Mouse (Mus musculus) erythroblast, embryonic 14.5 days (primary cell): ENCODE data around the gene Fgfr2. TPM values are rescaled to one million over a fixed set of nuclear protein-coding genes. Genes with fewer than 3 reads are reported as not detected.
"Not testable (repeated sequence)": the region's sequence is repeated elsewhere in the genome, so short reads cannot be mapped to it uniquely, and the experiment has no call there.

Experiments
- H3K27me3 ChIP-seq: 2 replicates; pipeline ENCODE4 v1.6.1; 2012; ENCODE audit warnings: inconsistent platforms; ENCODE audit not compliant: control insufficient read depth
- H3K36me3 ChIP-seq: 2 replicates; pipeline ENCODE4 v1.6.1; 2012; ENCODE audit warnings: mild to moderate bottlenecking, inconsistent platforms; ENCODE audit not compliant: control insufficient read depth
- H3K4me1 ChIP-seq: 2 replicates; pipeline ENCODE4 v1.6.1; 2012; ENCODE audit warnings: inconsistent platforms; ENCODE audit not compliant: control insufficient read depth
- H3K4me3 ChIP-seq: replicated peaks from 2 replicates; pipeline ENCODE3; 2012; ENCODE audit warnings: moderate library complexity, mild to moderate bottlenecking, inconsistent platforms
- H3K9me3 ChIP-seq: 2 replicates; pipeline ENCODE4 v1.6.1; 2012; ENCODE audit warnings: low read length, inconsistent platforms, mixed read lengths; ENCODE audit not compliant: control insufficient read depth
- GATA1 ChIP-seq: IDR thresholded peaks from 2 replicates; pipeline ENCODE4 v1.6.1; 2012; ENCODE audit warnings: low read length, inconsistent platforms, mixed read lengths
- TAL1 ChIP-seq: IDR thresholded peaks from 3 replicates; pipeline ENCODE4 v1.6.1; 2012; ENCODE audit warnings: low read length, inconsistent platforms, mixed read lengths
- polyA plus RNA-seq: library from polyadenylated mRNA; stranded (reverse); fragments of >175 nt; gene quantifications from 2 replicates; pipeline ENCODE4 v1.2.3, GENCODE M21; 2012

Gene Fgfr2
- polyA plus RNA-seq, 1 experiment, result not detected

- no peaks in the 10 kb centered on the region for H3K36me3 ChIP-seq
- TF ChIP-seq TAL1 (no peak), GATA1 (no peak)
- no peaks in the 10 kb centered on the region for H3K4me1 ChIP-seq
- no peak overlapping the region for H3K4me3 ChIP-seq
- H3K9me3 ChIP-seq, result no peaks in the 10 kb centered on the region
- no peaks in the 10 kb centered on the region for H3K27me3 ChIP-seq
Observed at GRCm38 (mm10) chr7:131465117-131465601, 1658.0 kb downstream of the Fgfr2 start.

GRCm38 (mm10) chr7:131456714-131457113, 1666.4 kb downstream of the Fgfr2 start:
- no peak for TF ChIP-seq TAL1
- TF ChIP-seq GATA1, result no peak
- Histone ChIP-seq H3K4me1 (no peaks in the 10 kb centered on the region), H3K4me3 (no peak overlapping the region), H3K9me3 (no peaks in the 10 kb centered on the region), H3K27me3 (no peaks in the 10 kb centered on the region), H3K36me3 (no peaks in the 10 kb centered on the region)

- no peaks in the 10 kb centered on the region for H3K9me3 ChIP-seq
- peaks cover 2% of the 10 kb centered on the region; the same call in 1 of the 2 replicates for H3K4me1 ChIP-seq
- no peaks in the 10 kb centered on the region; the same call in 1 of the 2 replicates for H3K36me3 ChIP-seq
- H3K4me3 ChIP-seq, result no peak overlapping the region
- TF ChIP-seq GATA1, result no peak
- no peak for TF ChIP-seq TAL1
- no peaks in the 10 kb centered on the region for H3K27me3 ChIP-seq
Observed at GRCm38 (mm10) chr7:131437051-131437450, 1686.1 kb downstream of the Fgfr2 start.

- H3K4me3 ChIP-seq, result no peak overlapping the region
- peaks cover 6% of the 10 kb centered on the region for H3K36me3 ChIP-seq
- no peak for TF ChIP-seq TAL1
- no peak for TF ChIP-seq GATA1
- H3K4me1 ChIP-seq, result peaks cover 2% of the 10 kb centered on the region; the same call in 1 of the 2 replicates
- H3K9me3 ChIP-seq, result 0 out of 2 replicates have a peak, but pooled peaks cover 2% of the 10 kb centered on the region
- H3K27me3 ChIP-seq, result no peaks in the 10 kb centered on the region
Observed at GRCm38 (mm10) chr7:131434276-131434675, 1688.9 kb downstream of the Fgfr2 start.

DNA sequence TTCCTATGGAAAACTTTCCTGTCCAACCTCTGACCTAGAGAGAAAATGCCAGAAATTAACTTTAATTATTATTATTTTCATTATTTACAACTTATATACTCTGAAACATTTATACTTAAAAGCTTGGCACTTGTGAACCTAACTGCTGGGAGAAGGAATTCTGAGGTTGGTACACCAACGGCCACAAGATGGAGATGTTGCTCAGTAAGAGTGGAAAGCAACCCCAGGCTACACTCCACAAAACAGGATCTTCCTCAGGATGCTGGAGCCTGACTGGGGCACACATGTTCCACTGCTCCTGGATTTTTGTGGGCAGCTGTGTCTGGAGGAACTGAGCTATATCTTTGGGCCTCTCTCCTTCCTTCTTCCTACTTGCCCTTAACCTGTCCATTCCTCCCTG, 1690.9 kb downstream of the Fgfr2 start:
- Histone ChIP-seq H3K9me3 (0 out of 2 replicates have a peak, but pooled peaks cover 2% of the 10 kb centered on the region), H3K36me3 (peaks cover 9% of the 10 kb centered on the region), H3K4me1 (peaks cover 3% of the 10 kb centered on the region; the same call in 1 of the 2 replicates), H3K4me3 (no peak overlapping the region), H3K27me3 (no peaks in the 10 kb centered on the region)
- TF ChIP-seq TAL1, result no peak
- no peak for TF ChIP-seq GATA1

DNA sequence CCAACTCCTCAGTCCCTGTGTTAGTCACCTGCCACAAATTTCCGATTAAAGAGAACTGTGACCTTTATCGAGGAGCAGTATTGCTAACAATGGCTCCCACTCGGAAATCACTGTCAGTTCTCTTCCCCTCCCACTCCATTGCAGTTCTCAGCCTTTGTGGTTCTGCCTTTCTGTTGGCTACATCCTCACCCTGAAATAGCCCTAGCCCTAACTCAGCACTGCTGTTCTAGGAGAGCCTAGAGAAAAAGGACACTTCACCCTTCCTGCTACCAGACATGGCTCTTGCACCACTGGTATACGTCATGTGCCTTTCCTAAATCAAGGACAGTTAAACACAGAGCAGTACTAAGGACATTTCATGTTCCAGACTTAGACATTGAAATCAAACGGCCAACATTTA, 1695.8 kb downstream of the Fgfr2 start:
- no peak for TF ChIP-seq TAL1
- no peak for TF ChIP-seq GATA1
- H3K27me3 ChIP-seq, result no peaks in the 10 kb centered on the region; the same call in 1 of the 2 replicates
- H3K4me3 ChIP-seq, result no peak overlapping the region
- peaks cover 8% of the 10 kb centered on the region for H3K9me3 ChIP-seq
- peaks cover 26% of the 10 kb centered on the region for H3K36me3 ChIP-seq
- H3K4me1 ChIP-seq, result peaks cover 29% of the 10 kb centered on the region

DNA sequence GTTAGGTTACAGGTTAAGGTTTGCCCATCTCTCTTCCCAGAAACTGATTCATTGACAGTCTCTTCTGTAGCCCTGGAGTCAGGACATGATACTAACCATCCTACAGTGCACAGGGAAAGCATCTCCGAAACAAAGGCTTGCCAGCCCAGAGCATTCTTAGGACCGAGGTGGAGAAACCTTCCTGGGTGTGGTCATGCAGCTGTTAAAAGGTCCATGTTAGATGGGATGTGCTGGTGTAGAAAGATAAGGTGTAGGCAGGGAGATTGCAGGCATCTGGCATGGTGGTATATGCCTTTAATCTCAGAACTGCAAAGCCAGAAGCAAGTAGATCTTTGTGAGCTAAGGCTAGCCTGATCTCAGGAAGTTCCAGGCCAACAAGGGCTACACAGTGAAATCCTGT, 1698.2 kb downstream of the Fgfr2 start:
- TF ChIP-seq TAL1 (peak; percentile 89), GATA1 (peak; percentile 89)

DNA sequence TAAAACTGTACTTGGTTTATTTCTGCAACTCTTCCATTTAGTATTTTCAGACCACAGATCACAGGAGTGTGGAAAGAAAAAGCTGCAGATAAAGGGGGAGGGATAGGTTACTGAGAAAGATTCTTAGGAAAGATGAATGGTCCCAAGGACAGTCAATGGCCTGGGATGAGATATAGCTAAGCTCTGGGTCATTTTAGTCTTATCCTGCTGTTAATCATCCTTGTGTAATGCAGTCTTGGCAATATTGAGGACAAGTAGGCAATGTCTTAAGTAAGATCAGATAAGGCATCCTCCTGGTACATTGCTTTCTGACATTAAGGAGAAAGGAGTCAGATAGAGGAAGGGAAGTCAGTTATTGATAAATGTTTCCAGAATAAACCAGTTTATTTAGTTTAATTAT, 1705.5 kb downstream of the Fgfr2 start:
- Histone ChIP-seq H3K9me3 (no peaks in the 10 kb centered on the region; the same call in 1 of the 2 replicates), H3K4me1 (peaks cover 2% of the 10 kb centered on the region; the same call in 1 of the 2 replicates), H3K36me3 (no peaks in the 10 kb centered on the region), H3K27me3 (peaks cover 4% of the 10 kb centered on the region), H3K4me3 (no peak overlapping the region)
- no peak for TF ChIP-seq GATA1
- TF ChIP-seq TAL1, result no peak

More for the DNA sequence above, 1698.2 kb downstream of the Fgfr2 start:
- Histone ChIP-seq H3K4me3 (peak overlapping the region; percentile 19), H3K9me3 (peaks cover 6% of the 10 kb centered on the region), H3K4me1 (peaks cover 29% of the 10 kb centered on the region), H3K36me3 (peaks cover 20% of the 10 kb centered on the region), H3K27me3 (no peaks in the 10 kb centered on the region; the same call in 1 of the 2 replicates)

DNA sequence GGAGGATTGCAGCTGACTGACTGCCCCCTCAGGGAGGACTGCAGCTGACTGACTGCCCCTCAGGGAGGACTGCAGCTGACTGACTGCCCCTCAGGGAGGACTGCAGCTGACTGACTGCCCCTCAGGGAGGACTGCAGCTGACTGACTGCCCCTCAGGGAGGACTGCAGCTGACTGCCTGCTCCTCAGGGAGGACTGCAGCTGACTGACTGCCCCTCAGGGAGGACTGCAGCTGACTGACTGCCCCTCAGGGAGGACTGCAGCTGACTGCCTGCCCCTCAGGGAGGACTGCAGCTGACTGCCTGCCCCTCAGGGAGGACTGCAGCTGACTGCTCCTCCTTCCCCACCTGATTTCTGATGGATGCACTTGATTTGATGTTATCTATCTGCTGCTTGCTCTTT, 1706.4 kb downstream of the Fgfr2 start:
- not testable (repeated sequence) for H3K9me3 ChIP-seq, H3K27me3 ChIP-seq, H3K36me3 ChIP-seq, H3K4me3 ChIP-seq, H3K4me1 ChIP-seq

DNA sequence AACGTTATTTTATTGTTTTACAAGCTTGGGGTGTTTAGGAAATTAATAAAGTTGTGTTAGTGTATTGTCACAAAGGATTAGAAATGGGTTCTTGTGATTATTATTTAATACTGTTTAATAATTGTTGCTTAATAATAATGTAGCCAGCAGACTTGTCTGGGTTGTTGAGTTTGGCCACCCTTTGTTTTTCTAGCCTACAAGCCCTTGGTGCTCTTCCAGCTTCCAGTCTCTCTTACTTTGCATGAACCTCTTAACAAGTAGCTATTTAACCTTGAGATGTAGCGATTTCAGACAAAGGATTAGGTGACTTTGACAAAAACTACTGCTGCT, 1711.2 kb downstream of the Fgfr2 start:
- Histone ChIP-seq H3K9me3 (no peaks in the 10 kb centered on the region), H3K4me1 (peaks cover 33% of the 10 kb centered on the region), H3K27me3 (peaks cover 9% of the 10 kb centered on the region), H3K4me3 (no peak overlapping the region), H3K36me3 (peaks cover 10% of the 10 kb centered on the region)
- TF ChIP-seq TAL1 (no peak), GATA1 (no peak)
